Mouse (Mus musculus) CH12.LX (cell line): ENCODE data around the gene Vmn1r54. TPM values are rescaled to one million over a fixed set of nuclear protein-coding genes. Genes with fewer than 3 reads are reported as not detected.
"Not testable (repeated sequence)": the region's sequence is repeated elsewhere in the genome, so short reads cannot be mapped to it uniquely, and the experiment has no call there.

Experiments used
- DNase-seq: peaks from one replicate; pipeline ENCODE4 v3.0.0-alpha.2; 2013; ENCODE audit errors: extremely low read depth
- H3K27ac ChIP-seq: 2 replicates; pipeline ENCODE4 v1.5.1; 2012; ENCODE audit warnings: low read depth, mild to moderate bottlenecking, control low read depth, moderate library complexity; ENCODE audit not compliant: insufficient read depth
- H3K27me3 ChIP-seq: replicated peaks from 2 replicates; pipeline ENCODE3; 2012; ENCODE audit warnings: inconsistent platforms
- H3K36me3 ChIP-seq, 2 experiments: replicated peaks in 1 of 2; 2 replicates each; pipeline versions ENCODE3 to v1.6.1; 2012; ENCODE audit warnings: inconsistent platforms in 1 of 2, low read length in 1 of 2, mild to moderate bottlenecking in 1 of 2, mixed read lengths in 1 of 2, moderate library complexity in 1 of 2; ENCODE audit not compliant: control insufficient read depth in 1 of 2, insufficient read depth in 1 of 2
- H3K4me1 ChIP-seq, 2 experiments: 2 replicates each; pipeline ENCODE4 v1.6.1; 2012; ENCODE audit warnings: inconsistent platforms in 1 of 2, moderate library complexity in 1 of 2; ENCODE audit not compliant: insufficient read depth in 2 of 2, control insufficient read depth in 1 of 2
- H3K4me2 ChIP-seq: 2 replicates; pipeline ENCODE4 v1.6.1; 2012; ENCODE audit warnings: low read depth, mild to moderate bottlenecking, control low read depth; ENCODE audit not compliant: poor library complexity, insufficient read depth, severe bottlenecking
- H3K4me3 ChIP-seq, 3 experiments: fragments of 150-350 bp in 1 of 3; sonication (generic) in 1 of 3; replicated peaks in 1 of 3; 2 replicates each; pipeline versions ENCODE3 to v1.5.1; 2011 to 2012; ENCODE audit warnings: low read depth in 2 of 3, low read length in 2 of 3, mild to moderate bottlenecking in 2 of 3, moderate library complexity in 2 of 3, control low read depth in 1 of 3, improper control_type of control experiment in 1 of 3, inconsistent platforms in 1 of 3, mixed read lengths in 1 of 3; ENCODE audit not compliant: poor library complexity in 1 of 3
- H3K79me2 ChIP-seq: replicated peaks from 2 replicates; pipeline ENCODE4 v1.6.1; 2012; ENCODE audit warnings: mild to moderate bottlenecking, moderate library complexity; ENCODE audit not compliant: control insufficient read depth, poor library complexity, insufficient read depth, severe bottlenecking; ENCODE audit errors: extremely low read depth
- H3K9ac ChIP-seq: 2 replicates; pipeline ENCODE4 v1.6.1; 2012; ENCODE audit warnings: low read depth, mild to moderate bottlenecking, control low read depth, moderate library complexity; ENCODE audit not compliant: insufficient read depth
- H3K9me3 ChIP-seq: replicated peaks from 2 replicates; pipeline ENCODE3; 2012; ENCODE audit warnings: low read length, inconsistent platforms, mixed read lengths
- IRF4 ChIP-seq: IDR thresholded peaks from 2 replicates; pipeline ENCODE4 v1.6.1; 2014; ENCODE audit warnings: low read depth, mild to moderate bottlenecking, inconsistent platforms, low read length, improper control_type of control experiment
- MEF2A ChIP-seq: IDR thresholded peaks from 2 replicates; pipeline ENCODE4 v1.6.1; 2014; ENCODE audit warnings: low read depth, mild to moderate bottlenecking, inconsistent platforms, low read length, improper control_type of control experiment, borderline replicate concordance
- MXI1 ChIP-seq: IDR thresholded peaks from 2 replicates; pipeline ENCODE4 v1.6.1; 2011; ENCODE audit warnings: mild to moderate bottlenecking, low read depth, low read length, improper control_type of control experiment
- POLR2A ChIP-seq: IDR thresholded peaks from 2 replicates; pipeline ENCODE4 v1.6.1; 2011; ENCODE audit warnings: low read depth, mild to moderate bottlenecking, improper control_type of control experiment, low read length
- RAD21 ChIP-seq: IDR thresholded peaks from 2 replicates; pipeline ENCODE4 v1.6.1; 2011; ENCODE audit warnings: low read depth, mild to moderate bottlenecking, low read length, improper control_type of control experiment, moderate library complexity
- SIN3A ChIP-seq: IDR thresholded peaks from 2 replicates; pipeline ENCODE4 v1.6.1; 2012; ENCODE audit warnings: low read length, improper control_type of control experiment, inconsistent platforms
- USF2 ChIP-seq: conservative IDR thresholded peaks from 2 replicates; pipeline ENCODE4 v1.6.1; 2011; ENCODE audit warnings: low read depth, low read length, improper control_type of control experiment
- ZNF384 ChIP-seq: IDR thresholded peaks from 2 replicates; pipeline ENCODE4 v1.6.1; 2012; ENCODE audit warnings: low read depth, low read length, improper control_type of control experiment, inconsistent platforms
- dilution Hi-C: fragments of 300-500 bp; cut with MboI; formaldehyde crosslinking; loops from 2 replicates; pipeline ENCODE4 v1.14.3; 2020; ENCODE audit warnings: low sequenced_read_pairs; ENCODE audit not compliant: extremely low pct_unique_long_range_greater_than_20kb, extremely low pct_ligation_motif_present
- in situ Hi-C: fragments of 300-500 bp; cut with MboI; formaldehyde crosslinking; loops from 3 replicates; pipeline ENCODE4 v1.14.3; 2019; ENCODE audit warnings: low sequenced_read_pairs, low pct_ligation_motif_present, low pct_unique_long_range_greater_than_20kb, mixed read lengths
- polyA plus RNA-seq: library from polyadenylated mRNA; unstranded; fragments of >175 nt; gene quantifications from 2 replicates; pipeline ENCODE4 v1.2.1, GENCODE M21; 2012; ENCODE audit warnings: low read depth; ENCODE audit not compliant: insufficient read length
- total RNA-seq, 2 experiments: library from RNA; depleted of rRNA; stranded (reverse); fragments of 300-350 nt in 1 of 2; fragments of >200 nt in 1 of 2; gene quantifications; 2 replicates each; pipeline ENCODE4 v1.2.3; 2012 to 2014

Vmn1r54 gene
- total RNA-seq (2012; rRNA removed) (not detected in 2 replicates), total RNA-seq (2014; rRNA removed) (not detected in 2 replicates), polyA plus RNA-seq (not detected in 2 replicates)

GRCm38 (mm10) chr6:90246000-90246399 is at the start of gene Vmn1r54:
Vmn1r54 (plus strand) TSS chr6:90246300.
- dilution Hi-C loops (no loop called here), in situ Hi-C loops (no loop called here)
- no peak for TF ChIP-seq IRF4
- no peak for TF ChIP-seq MEF2A
- TF ChIP-seq SIN3A: no peak
- TF ChIP-seq MXI1: no peak
- no peak for TF ChIP-seq RAD21
- TF ChIP-seq USF2: no peak

GRCm38 (mm10) chr6:90202493-90202892 is 43.6 kb upstream of the Vmn1r54 start, which contains the start of gene V1ra8:
V1ra8 (plus strand) TSS chr6:90202793.
- DNase-seq, H3K36me3 ChIP-seq, H3K27ac ChIP-seq, H3K4me2 ChIP-seq, H3K9ac ChIP-seq, H3K4me1 ChIP-seq, H3K4me3 ChIP-seq, H3K9me3 ChIP-seq, H3K79me2 ChIP-seq, dilution Hi-C loops, in situ Hi-C loops: not testable (repeated sequence)
- H3K27me3 ChIP-seq: peaks cover 31% of the 10 kb centered on the region

More at GRCm38 (mm10) chr6:90246000-90246399, at the start of gene Vmn1r54:
- H3K9ac ChIP-seq: no peak within 1 kb of the TSS
- no peaks in the 10 kb centered on the region for H3K79me2 ChIP-seq
- no peak for DNase-seq
- no peaks in the 10 kb centered on the region for H3K9me3 ChIP-seq
- H3K36me3 ChIP-seq: no peaks in the 10 kb centered on the region
- H3K4me1 ChIP-seq: no peaks in the 10 kb centered on the region
- peaks cover 76% of the 10 kb centered on the region for H3K27me3 ChIP-seq
- H3K27ac ChIP-seq: no peak within 1 kb of the TSS
- no peak within 1 kb of the TSS for H3K4me2 ChIP-seq
- H3K4me3 ChIP-seq: no peak within 1 kb of the TSS

GRCm38 (mm10) chr6:90224338-90224737 is 21.8 kb upstream of the Vmn1r54 start, which contains the start of gene Vmn1r53:
Vmn1r53 (minus strand) TSS chr6:90224438.
- H3K79me2 ChIP-seq: no peaks in the 10 kb centered on the region
- H3K9ac ChIP-seq: no peak within 1 kb of the TSS
- no peaks in the 10 kb centered on the region for H3K9me3 ChIP-seq
- H3K36me3 ChIP-seq: no peaks in the 10 kb centered on the region
- TF ChIP-seq MEF2A: no peak
- TF ChIP-seq MXI1: no peak
- no peak for TF ChIP-seq RAD21
- no peak for TF ChIP-seq ZNF384
- TF ChIP-seq POLR2A: no peak
- peaks cover 40% of the 10 kb centered on the region for H3K27me3 ChIP-seq
- no peak for DNase-seq
- in situ Hi-C loops (no loop called here), dilution Hi-C loops (no loop called here)
- no peak within 1 kb of the TSS for H3K4me3 ChIP-seq
- H3K4me2 ChIP-seq: no peak within 1 kb of the TSS
- no peak within 1 kb of the TSS for H3K27ac ChIP-seq
- no peaks in the 10 kb centered on the region for H3K4me1 ChIP-seq

GRCm38 (mm10) chr6:90232114-90232513 is 14.0 kb upstream of the Vmn1r54 start:
- H3K9ac ChIP-seq, H3K4me3 ChIP-seq, dilution Hi-C loops: not testable (repeated sequence)

More at GRCm38 (mm10) chr6:90232114-90232513, 14.0 kb upstream of the Vmn1r54 start:
- DNase-seq, H3K9me3 ChIP-seq, H3K36me3 ChIP-seq, H3K4me1 ChIP-seq, H3K4me2 ChIP-seq, H3K79me2 ChIP-seq, in situ Hi-C loops, H3K27ac ChIP-seq: not testable (repeated sequence)
- peaks cover 19% of the 10 kb centered on the region for H3K27me3 ChIP-seq
